10 mouse cellular contexts compared by ENCODE assay signal in the genomic region with DNA sequence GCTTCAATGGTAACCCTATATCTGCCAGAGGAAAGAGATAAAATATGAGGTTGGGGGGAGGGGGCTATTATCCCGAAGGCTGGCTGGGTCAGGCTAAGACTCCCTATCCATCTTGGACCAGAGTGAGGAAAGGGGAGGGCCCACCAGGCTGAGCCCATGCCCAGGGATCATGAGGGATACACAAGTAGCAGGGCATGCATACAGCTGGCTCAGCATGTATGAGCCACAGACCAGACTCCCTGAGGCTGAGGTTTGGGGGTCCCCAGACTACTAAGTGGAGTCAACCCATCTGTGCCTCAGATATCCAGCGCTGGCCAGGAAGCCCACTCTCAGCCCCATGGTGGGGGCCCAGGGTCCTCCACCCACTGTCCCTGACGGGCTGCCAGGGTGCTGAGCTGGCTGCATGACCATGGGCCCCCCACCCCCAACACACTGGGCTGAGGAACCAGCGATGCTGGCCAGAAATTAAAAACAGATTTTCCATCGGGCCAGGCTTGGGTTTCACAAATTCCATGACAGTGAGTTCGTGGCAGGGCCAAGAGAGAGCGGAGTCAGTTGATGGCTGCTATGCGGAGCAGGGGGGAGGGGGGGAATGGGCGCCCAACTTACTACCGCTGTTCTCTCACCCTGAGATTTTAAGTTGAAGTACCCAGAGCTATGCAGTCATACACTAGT. TPM values are rescaled to one million over a fixed set of nuclear protein-coding genes. Genes with fewer than 3 reads are reported as not detected.
DNase-seq lines count a peak whose midpoint lies in the region; ATAC-seq lines count a peak whose summit lies in the region.
"Had no signal": no experiment of that assay in that cellular context is flagged by ENCODE, and none has a peak within 500 bp of the region (broad histone marks: within the 10 kb centered on the region; RNA-seq: fewer than 3 reads in every experiment).

No protein-coding gene starts in this region.

- H3K27me3 ChIP-seq in heart, embryonic 11.5 days (ENCODE audit: control insufficient read depth, insufficient read depth, low read length): no peaks in the 10 kb centered on the region
- no peaks in the 10 kb centered on the region for H3K27me3 ChIP-seq in limb, embryonic 13.5 days

- H3K9ac ChIP-seq in heart, embryonic 11.5 days (ENCODE audit: low read depth, low read length): 0 out of 2 replicates have a peak overlapping the region, but pooled peaks have one; percentile 22
- peak overlapping the region; percentile 53 for H3K9ac ChIP-seq in limb, embryonic 13.5 days
- H3K9ac ChIP-seq: liver, embryonic 14.5 days had no signal

- ATAC-seq in heart, embryonic 11.5 days (replicated peaks; ENCODE audit: insufficient number of reproducible peaks, low FRiP score, low TSS enrichment): no peak
- ATAC-seq in limb, embryonic 13.5 days (ENCODE audit: low FRiP score, low read depth): peak; percentile 84

- DNase-seq in heart, adult 8-10 months (ENCODE audit: low spot score): no peak
- DNase-seq in adipocyte (ENCODE audit: low spot score): peak; percentile 87
- DNase-seq in gastrocnemius, adult 8-10 months (ENCODE audit: low spot score in 2 of 2): peak; percentile 26 to 44
- DNase-seq in urinary bladder, adult 2 months (ENCODE audit: low spot score): no peak
- no peak for DNase-seq in testis, postnatal 14 days (ENCODE audit: low spot score)
- no peak for DNase-seq in left cerebral cortex, postnatal 10 days (ENCODE audit: extremely low spot score in 1 of 2, low spot score in 2 of 2)

- no peak overlapping the region for H3K4me3 ChIP-seq in heart, embryonic 11.5 days (ENCODE audit: low read depth, low read length)
- H3K4me3 ChIP-seq in limb, embryonic 13.5 days: peak overlapping the region; percentile 7; the same call in 1 of the 2 replicates

- peaks cover 42% of the 10 kb centered on the region for H3K4me1 ChIP-seq in heart, embryonic 11.5 days (ENCODE audit: control insufficient read depth, insufficient read depth, low read length)
- H3K4me1 ChIP-seq in limb, embryonic 13.5 days: peaks cover 65% of the 10 kb centered on the region

- peaks cover 4% of the 10 kb centered on the region for H3K36me3 ChIP-seq in heart, embryonic 11.5 days (ENCODE audit: control insufficient read depth, insufficient read depth, low read length)
- peaks cover 68% of the 10 kb centered on the region for H3K36me3 ChIP-seq in limb, embryonic 13.5 days

- no peak overlapping the region for H3K4me2 ChIP-seq in heart, embryonic 11.5 days
- H3K4me2 ChIP-seq in limb, embryonic 13.5 days (replicated peaks): peak overlapping the region; percentile 52

- H3K9me3 ChIP-seq in heart, embryonic 11.5 days (replicated peaks; ENCODE audit: control insufficient read depth, low read length): no peaks in the 10 kb centered on the region
- H3K9me3 ChIP-seq in limb, embryonic 13.5 days: no peaks in the 10 kb centered on the region

- no peak overlapping the region for H3K27ac ChIP-seq in heart, embryonic 11.5 days (ENCODE audit: low read depth, low read length)
- peak overlapping the region; percentile 88 for H3K27ac ChIP-seq in limb, embryonic 13.5 days
- H3K27ac ChIP-seq: liver, embryonic 14.5 days had no signal

- 63% methylated on average over 10 of the region's 10 CpGs for WGBS in heart, embryonic 11.5 days (ENCODE audit: insufficient replicate concordance)
- WGBS in limb, embryonic 13.5 days: 25% methylated on average over 10 of the region's 10 CpGs

- intact Hi-C loops in left cerebral cortex, postnatal 10 days (cut with DNase I): no loop called here

RNA-seq across cellular contexts. Expression of gene Ttyh3, which starts 7.4 kb away (rescaled TPM):
- 26.7 and 28.8 TPM in 2 replicates for polyA plus RNA-seq in heart, embryonic 11.5 days (2014; fragmentation: Nextera tagmentation; extraction: Ambion mirVana)
- 10 to 100 TPM in 2 of 4 experiments, 1 to 10 TPM in 2; 8.8 to 11.5 (median 9.9) TPM for total RNA-seq in heart, adult 8-10 months (2022)
- total RNA-seq in gastrocnemius, adult 8-10 months (2022): 1 to 10 TPM; 2.6 to 5.2 (median 3.4) TPM
- polyA plus RNA-seq in limb, embryonic 13.5 days (2015; fragmentation: Nextera tagmentation; extraction: Ambion mirVana): 39.0 and 42.1 TPM in 2 replicates
- 11.7 and 24.4 TPM in 2 replicates for polyA plus RNA-seq in urinary bladder, adult 2 months (2012; rRNA removed)
- total RNA-seq in left cerebral cortex, postnatal 10 days (2021): 100 to 1,000 TPM; 319 to 338 TPM

RNA-seq across cellular contexts. Expression of gene Lfng, which starts 34.3 kb away (rescaled TPM):
- polyA plus RNA-seq in heart, embryonic 11.5 days (2014; fragmentation: Nextera tagmentation; extraction: Ambion mirVana): 2.8 and 3.3 TPM in 2 replicates
- total RNA-seq in heart, adult 8-10 months (2022): 1 to 10 TPM; 6.0 to 8.3 (median 6.9) TPM
- 1 to 10 TPM; 2.0 to 2.9 (median 2.4) TPM for total RNA-seq in gastrocnemius, adult 8-10 months (2022)
- 13.4 and 13.5 TPM in 2 replicates for polyA plus RNA-seq in limb, embryonic 13.5 days (2015; fragmentation: Nextera tagmentation; extraction: Ambion mirVana)
- 20.6 and 23.6 TPM in 2 replicates for polyA plus RNA-seq in urinary bladder, adult 2 months (2012; rRNA removed)
- total RNA-seq in left cerebral cortex, postnatal 10 days (2021): 10 to 100 TPM; 18.7 to 25.8 TPM
- total RNA-seq: CH12.LX had no signal

Comparison
In these comparisons a context has a peak if more than half of its experiments do, and no peak if none do; other contexts are left out.
1. DNase-seq: peak in adipocyte (single experiment) and gastrocnemius, adult 8-10 months (2 of 2); none in heart, adult 8-10 months (single experiment), urinary bladder, adult 2 months (single experiment), testis, postnatal 14 days (single experiment) and left cerebral cortex, postnatal 10 days (0 of 2).
2. RNA of gene Ttyh3, which starts 7.4 kb away (total RNA-seq): 319 to 338 TPM in left cerebral cortex, postnatal 10 days; 8.8 to 11.5 TPM in heart, adult 8-10 months and 2.6 to 5.2 TPM in gastrocnemius, adult 8-10 months; every median in the first group is over 10 times any median in the second.